Mouse (Mus musculus): ENCODE results near the gene Sox18.
A peak's percentile ranks its signal among the peaks of the same experiment; 100 is the strongest.

Sox18 gene

DNA sequence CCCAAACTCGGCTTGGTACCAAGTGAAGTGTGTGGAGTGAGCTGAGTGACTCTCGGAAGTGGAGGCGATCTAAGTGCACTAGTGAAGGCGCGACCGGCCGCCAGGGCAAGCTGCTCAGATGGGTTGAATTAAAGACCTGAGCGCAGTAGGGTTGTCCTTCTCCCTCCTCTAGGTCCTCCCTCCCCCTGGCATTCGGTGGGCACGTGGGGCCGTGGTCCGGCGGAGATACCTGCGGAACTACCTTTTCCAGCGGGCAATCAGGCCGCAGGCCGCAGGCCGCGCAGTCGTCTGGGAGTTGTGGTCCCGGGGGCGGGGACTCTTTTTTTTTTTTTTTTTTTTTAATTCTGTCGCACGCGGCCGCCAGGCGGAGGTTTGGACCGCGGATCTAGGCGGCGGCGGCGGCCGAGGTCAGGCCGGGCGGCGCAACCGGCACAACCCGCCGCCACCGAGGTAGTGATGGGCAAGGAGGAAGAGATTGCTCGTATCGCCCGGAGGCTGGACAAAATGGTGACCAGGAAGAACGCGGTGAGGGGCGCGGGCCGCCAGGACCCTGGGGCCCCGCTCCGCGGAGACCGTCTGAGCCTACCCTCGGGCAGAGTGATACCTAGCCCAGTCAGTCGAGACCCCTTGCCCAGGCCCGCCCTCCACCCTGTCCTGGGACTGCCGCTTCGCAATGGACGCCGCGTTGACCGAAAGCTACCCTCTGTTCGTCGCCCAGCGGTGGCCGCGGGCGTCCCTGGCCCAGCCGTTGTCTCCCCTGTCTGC lies 8.7 kb upstream of the Sox18 start, which contains the start of gene Tcea2:
Tcea2 (plus strand) TSS at position 360 of the 765 bp plus-strand sequence.
- DNase-seq: peak; percentile 69

GRCm38 (mm10) chr2:181678780-181679179 lies 7.3 kb upstream of the Sox18 start:
- peak; percentile 44 for DNase-seq

- DNase-seq: no peak
Observed at GRCm38 (mm10) chr2:181677755-181678098, 6.3 kb upstream of the Sox18 start.

DNA sequence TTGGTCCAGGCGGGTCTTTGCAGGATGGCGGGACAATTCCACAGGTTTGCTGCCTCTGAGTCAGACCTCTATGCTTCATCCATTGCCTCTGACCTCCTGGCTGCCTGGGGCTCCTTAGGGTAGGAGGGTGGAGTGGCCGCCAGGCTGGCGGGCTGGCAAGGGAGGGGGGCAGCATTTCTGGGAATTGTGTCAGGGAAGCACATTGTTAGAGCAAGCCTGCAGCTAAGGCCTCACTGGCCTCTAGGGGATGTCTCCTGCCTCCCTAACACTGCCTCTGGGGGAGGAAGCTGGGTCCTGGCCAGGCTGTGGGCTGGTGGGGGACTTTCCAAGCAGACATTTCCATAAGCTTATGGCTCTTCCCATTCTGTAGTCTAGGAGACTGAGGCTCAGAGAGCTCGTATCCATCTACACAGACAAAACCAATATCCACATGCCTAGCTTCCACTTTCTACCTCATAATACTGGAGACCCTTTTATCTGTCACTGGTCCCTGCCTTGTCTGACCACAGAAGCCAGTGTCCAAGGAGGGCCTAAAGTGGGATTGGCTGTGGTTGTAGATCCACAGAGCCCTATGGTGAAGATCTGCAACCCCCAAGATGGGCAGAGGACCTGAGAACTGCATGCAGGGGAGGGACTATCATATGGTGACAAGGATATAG lies 5.8 kb upstream of the Sox18 start:
- DNase-seq: no peak

DNA sequence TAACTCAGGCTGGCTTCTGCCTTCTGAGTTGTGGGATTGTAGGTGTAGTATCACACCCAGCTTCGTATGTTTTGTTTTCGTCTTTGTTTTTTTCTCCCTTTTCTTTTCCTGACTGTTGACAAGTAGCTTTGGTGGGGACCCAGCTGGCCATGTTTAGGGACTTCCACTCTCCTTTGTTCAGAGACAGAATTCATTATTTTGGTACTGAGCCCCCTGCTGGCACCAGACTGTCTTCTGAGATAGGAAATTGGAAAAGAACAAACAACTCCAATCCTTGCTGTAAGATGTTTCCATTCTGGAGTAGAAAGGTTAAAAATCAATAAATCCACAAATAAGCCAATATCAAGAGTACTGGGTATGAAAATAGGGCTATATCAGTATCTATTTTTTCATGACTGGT lies 5.0 kb upstream of the Sox18 start:
- peak; percentile 52 for DNase-seq

GRCm38 (mm10) chr2:181675454-181675853 lies 4.0 kb upstream of the Sox18 start:
- DNase-seq: no peak

DNA sequence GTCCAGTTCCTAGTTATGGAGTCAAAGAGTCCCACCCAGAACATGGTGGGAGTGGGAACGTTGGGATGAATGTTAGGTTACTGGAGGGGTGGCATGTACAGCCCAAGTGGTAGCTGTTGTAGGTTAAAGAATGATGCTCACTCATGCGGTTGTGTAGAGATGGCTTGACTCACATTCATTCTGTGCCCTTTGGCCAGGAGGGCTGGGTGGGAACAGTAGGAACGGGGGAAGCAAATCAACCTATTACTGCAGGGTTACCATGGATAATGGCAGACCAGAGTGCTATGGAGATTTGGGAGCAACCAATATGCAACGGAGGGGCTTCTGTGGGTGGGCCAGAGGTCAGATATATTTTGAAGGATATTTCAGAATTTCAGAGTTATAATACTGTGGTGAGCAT lies 3.5 kb upstream of the Sox18 start:
- DNase-seq: no peak

DNA sequence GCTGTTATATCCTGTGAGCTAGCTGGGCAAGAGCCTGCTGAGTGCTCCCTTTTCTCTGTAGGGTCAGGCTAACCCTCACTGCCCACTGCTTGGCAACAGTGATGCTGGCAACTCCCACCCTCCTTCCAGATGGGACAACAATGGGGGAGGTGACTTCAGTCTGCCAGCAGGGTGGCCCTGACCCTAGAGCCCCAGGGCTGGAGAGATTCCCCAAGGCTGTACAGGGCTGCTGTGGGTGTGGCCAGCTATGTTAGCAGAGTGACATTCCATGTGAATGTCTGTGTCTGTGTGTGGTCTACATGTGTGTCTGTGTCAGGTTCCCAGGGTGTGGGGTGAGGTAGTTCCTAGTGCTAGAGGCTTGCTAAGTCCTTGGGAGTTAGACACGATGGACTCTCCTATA lies 2.1 kb upstream of the Sox18 start:
- no peak for DNase-seq

- no peak for DNase-seq
Observed at GRCm38 (mm10) chr2:181671984-181672383, 544 bp upstream of the Sox18 start.

DNA sequence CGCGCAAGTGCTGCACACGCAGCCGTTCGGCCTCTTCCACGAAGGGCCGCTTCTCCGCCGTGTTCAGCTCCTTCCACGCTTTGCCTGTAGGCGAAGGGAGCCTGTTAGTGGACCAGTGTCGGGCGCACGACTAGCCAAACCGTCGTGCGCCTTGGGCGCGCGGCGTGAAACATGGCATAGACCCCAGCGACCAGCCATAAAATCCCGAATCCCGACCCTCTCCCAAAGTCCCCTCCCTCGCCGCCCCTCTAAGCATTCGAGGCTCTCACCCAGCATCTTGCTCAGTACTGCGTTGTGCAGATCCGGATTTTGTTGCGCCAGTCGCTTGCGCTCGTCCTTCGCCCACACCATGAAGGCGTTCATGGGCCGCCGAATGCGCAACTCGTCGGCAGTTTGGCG lies 528 bp downstream of the Sox18 start:
- no peak for DNase-seq

GRCm38 (mm10) chr2:181670285-181670912 lies 1.0 kb downstream of the Sox18 start:
- no peak for DNase-seq

DNA sequence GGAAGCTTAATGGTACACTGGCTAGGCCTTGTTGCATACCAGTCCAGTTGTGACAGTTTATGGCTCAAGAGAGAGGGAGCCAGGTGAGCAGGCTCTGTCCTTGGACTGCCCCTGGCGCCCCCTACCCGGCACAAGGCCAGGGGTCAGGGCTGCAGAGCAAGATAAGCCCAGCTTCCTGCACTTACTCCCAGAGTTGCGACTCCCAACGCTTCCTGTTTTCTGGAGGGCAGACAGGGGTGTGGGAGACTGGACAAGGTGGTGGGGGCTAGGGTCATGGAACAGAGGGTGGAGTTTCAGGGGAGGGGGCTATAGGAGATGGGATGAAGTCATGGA lies 8.2 kb downstream of the Sox18 start:
- DNase-seq: no peak

DNA sequence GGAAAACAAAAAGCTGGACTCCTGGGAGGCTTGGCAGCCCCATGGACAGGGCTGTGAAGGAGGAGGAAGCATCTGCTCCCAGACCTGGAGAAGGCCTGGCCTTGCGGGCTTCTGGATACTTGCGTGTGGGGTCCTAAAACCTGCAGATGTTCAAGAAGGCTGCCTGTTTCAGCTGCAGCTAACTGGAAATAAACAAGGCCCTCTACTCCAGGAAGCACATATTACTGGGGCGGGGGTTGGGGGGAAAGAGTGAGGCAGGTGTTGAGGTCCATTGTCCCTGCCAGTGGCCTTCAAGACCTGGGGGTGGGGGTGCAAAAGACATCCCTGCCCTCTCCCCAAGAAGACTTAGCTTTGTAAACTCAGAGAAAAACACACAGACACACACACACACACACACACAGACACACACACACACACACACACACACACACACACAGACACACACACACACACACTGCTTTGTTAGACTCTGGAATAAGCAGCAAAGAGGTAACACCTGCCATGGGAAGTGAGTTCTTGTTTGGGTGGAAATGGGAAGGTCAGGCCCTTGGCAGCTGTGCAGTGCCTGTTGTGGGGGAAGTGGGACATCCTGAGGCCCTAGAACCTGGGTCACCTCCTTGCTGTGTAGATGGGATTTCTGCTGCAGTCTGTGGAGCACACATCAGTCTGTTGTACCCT lies 8.7 kb downstream of the Sox18 start:
- no peak for DNase-seq

- DNase-seq: peak; percentile 77
Observed at GRCm38 (mm10) chr2:181659609-181660055, 11.8 kb downstream of the Sox18 start.

DNA sequence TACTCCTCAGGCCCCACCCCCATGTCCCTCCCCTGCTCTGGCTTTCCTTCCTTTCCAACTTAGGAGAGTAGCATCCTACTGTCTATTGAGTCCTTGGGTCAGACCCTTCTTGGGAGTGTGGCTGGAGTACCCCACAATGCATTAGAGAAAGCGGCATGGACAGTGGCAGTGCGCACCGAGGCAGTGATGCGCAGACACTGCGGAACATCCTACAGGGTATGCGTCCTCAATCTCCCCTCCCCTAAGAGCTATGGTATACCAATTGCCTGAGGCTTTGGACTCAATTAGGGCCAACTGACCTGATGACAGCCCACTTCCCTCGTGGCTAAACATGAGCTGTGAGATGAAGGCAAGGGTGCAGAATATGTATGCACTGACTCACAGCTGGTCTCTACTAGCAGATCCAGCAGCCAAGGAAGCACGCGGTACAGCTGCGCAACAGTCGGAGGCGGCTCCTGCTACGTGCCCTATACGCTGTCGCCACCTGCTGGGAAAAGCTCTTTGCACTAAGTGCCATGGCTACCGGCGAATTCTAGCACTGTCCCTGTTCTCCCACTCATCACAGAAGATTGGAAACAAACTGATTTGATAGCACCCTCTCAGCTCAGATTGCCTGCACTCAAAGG lies 12.4 kb downstream of the Sox18 start:
- DNase-seq: no peak

DNA sequence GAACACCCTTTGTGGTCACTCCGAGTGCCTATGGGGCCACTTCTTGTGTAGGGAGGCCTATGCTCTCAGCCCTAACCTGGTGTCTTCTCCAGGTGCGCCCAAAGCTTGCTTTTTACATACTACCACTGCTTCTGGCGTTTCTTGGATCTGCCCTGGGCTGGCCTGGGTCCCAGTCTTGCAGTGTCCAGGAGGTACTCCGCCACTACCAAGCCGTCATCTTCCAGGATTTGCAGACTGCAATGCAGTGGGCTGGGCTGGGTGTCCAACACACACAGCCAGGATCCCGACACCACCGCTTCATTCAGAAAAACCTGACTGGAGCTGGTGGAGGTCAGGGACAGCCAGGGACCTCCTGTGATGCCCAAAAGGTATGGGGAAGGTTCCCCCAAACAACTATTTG lies 12.9 kb downstream of the Sox18 start:
- no peak for DNase-seq

- no peak for DNase-seq
Observed at GRCm38 (mm10) chr2:181657441-181657840, 14.0 kb downstream of the Sox18 start.

DNA sequence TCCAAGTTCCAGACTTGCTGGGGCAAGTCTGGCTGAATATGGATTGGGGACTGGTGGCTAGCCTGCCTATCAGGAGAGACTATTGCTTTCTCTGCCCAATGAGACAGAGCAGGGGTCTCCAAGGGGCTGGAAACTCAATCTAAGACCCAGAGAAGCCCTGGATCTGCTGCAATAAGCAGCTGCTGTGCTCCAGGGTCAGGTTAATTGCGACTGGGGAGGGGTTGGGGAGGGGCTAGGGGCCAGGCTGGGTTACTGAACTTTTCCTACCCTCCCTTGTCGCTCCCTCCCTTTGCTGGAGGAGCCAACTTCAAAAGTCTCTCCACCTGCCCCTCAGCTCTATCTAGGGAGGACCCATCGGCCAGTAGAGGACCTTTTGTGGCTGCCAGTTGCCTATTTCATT lies 14.7 kb downstream of the Sox18 start, which contains the start of gene Gm29797:
Gm29797 (plus strand) TSS at position 301 of the 400 bp plus-strand sequence.
- DNase-seq: no peak

- DNase-seq: no peak
Observed at GRCm38 (mm10) chr2:181653523-181653922, 17.9 kb downstream of the Sox18 start.

DNA sequence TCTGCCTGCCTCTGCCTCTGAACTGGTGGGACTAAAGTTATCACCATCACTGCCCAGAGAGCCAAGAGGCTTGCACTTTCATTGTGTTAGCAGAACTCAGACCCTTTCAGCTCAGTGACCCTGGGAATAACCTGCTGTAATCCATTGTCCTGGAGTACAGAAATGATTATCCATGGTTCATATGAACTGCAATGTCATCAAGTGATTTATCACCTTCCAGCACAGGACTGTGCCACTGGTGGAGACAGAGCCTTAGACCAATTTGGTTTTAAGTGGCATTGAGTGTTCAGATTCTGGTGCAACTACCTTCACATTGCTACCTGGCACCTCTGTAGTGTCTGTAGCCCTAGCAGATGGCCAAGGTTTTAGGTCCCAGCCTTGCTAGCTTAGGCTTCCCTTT lies 18.4 kb downstream of the Sox18 start:
- DNase-seq: no peak

- DNase-seq: no peak
Observed at GRCm38 (mm10) chr2:181648926-181649325, 22.5 kb downstream of the Sox18 start.

DNA sequence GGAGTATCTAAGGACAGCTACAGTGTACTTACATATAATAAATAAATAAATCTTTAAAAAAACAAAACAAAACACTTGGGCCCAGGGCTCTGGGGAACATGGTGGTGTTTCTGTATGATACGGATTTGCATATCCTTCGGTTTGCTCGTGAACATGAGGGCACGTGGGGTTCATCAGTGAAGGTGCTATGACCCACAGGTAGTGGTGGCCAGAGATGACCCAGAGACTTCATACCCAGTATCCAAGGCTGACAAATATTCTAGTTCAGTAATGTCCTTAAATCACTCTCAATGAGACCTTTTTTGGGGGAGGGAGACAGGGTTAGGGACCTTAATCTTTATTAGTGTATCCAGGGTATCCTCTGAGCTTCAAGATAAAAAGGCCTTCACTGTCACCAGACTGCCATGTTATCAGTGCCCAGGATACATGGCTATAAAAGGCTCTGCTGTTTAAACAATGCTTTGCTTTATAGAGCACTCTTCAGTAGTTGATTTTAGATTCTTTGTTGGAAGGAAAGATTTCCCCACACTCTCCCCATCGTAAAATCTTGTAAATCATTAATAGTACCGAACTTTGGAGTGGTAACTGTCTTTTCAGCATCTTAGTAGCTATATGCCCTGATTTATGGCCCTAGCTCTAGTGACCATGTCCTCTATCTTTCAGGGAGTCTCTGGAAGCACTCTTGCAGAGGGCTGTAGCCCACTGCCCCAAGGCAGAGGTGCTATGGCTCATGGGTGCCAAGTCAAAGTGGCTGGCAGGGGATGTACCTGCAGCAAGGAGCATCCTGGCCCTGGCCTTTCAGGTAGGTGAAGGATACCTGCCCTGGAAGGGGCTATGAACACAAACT lies 24.6 kb downstream of the Sox18 start:
- DNase-seq: no peak

Measured in right cerebral cortex, postnatal 4 days (tissue).